Mouse (Mus musculus) kidney, postnatal 36 days (tissue): ENCODE data around the gene Pip4k2b.
"Not testable (repeated sequence)": the region's sequence is repeated elsewhere in the genome, so short reads cannot be mapped to it uniquely, and the experiment has no call there.

Experiments used
- DNase-seq, 2 experiments: peaks; one replicate each; pipeline ENCODE4 v3.0.0; 2021 to 2022; ENCODE audit warnings: mixed read lengths in 2 of 2

The Pip4k2b gene

DNA sequence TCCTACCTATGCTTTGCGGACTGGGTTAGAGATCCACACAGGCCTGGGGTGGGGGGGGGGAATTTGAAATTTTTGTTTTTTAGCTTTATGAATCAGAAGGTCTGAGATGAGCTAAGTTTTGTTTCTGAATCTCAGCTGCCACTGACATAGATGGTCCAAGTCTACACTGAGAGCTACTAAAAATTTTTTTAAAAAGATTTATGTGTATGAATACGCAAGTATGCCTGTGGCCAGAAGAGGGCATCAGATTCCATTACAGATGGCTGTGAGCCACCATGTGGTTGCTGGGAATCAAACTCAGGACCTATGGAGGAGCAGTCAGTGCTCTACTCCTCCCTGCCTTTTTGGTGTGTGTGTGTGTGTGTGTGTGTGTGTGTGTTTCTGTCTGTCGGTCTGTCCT is 30.1 kb downstream of the Pip4k2b start:
- no peak for DNase-seq

DNA sequence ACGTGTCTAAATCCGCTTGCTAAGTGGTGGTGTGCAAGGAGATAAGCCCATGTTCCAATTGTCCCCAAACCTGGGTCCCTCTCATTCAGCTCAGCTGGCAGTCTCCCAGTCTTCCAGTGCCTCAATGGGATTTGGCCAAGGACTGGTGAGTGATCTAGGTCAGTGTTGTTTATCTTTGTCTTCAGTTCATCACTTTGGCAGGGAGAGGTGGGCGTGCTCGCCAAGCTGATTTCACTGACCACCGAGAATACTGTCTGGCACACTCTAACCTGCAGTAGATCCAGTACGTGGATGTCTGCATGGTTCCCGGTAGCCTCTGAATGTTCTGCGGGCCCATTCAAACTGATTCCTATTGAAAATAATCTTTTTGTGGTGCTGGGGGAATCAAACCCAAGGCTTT is 30.6 kb downstream of the Pip4k2b start:
- DNase-seq, result no peak

DNA sequence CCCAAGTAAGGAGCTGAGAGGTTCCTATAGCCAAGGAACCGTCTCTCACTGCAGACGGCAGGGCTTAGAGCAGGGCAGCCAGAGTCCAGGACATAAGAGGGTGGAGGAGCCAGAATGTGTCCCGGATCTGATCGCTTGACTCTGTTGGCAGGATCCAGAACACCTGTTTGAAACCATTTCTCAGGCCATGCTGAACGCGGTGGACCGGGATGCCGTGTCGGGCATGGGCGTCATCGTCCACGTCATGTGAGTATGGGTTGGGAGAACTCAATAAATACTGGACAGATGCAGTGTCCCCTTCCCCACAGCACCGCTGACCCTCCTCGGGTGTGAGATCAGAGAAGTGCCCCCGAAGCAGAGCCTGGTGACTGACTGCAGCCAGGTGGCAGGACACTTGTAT is 32.2 kb downstream of the Pip4k2b start:
- DNase-seq, result no peak

DNA sequence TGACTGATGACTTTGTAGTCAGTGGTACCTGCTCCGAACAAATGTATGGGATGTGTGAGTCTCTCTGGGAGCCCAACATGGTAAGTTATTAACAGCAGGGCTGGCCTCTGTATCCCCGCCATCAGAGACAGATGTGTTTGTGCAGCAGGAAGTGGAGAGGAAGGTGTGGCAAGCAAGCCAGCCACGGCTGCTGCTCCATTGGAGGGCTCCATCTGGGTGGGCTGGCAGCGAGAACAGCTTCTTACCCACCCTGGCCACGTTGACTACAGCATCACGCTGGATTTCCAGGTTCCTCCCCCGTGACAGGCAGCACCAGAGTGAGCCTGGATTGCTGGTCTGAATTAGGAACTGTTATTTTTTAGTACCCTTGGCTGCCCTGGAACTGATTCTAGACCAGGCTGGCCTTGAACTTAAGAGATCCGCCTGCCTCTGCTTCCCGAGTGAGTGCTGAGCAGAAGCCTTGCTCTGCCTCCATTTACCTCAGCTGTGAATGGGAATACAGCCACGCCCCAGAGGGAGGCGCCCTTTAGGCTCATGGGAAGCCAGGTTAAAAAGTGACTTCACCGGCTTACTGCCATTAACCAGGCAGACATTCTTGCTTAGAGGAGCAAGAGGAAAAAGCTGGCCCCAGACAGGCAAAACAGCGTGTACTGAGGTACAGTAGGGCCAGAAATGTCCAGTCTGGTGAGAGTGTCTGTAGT is 33.2 kb downstream of the Pip4k2b start:
- DNase-seq, result peak in 1 of 2 experiments; percentile 50

DNA sequence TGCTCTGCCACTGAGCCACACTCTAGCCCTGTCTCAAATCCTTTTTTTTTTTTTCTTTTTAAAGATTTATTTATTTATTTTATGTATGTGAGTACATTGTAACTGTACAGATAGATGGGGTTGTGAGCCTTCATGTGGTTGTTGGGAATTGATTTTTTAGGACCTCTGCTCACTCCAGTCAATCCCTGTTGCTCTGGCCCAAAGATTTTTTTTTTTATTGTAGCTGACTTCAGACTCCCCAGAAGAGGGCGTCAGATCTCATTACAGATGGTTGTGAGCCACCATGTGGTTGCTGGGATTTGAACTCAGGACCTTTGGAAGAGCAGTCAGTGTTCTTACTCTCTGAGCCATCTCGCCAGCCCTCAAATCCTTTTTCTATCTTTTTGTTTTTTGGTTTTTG is 34.4 kb downstream of the Pip4k2b start:
- not testable (repeated sequence) for DNase-seq

DNA sequence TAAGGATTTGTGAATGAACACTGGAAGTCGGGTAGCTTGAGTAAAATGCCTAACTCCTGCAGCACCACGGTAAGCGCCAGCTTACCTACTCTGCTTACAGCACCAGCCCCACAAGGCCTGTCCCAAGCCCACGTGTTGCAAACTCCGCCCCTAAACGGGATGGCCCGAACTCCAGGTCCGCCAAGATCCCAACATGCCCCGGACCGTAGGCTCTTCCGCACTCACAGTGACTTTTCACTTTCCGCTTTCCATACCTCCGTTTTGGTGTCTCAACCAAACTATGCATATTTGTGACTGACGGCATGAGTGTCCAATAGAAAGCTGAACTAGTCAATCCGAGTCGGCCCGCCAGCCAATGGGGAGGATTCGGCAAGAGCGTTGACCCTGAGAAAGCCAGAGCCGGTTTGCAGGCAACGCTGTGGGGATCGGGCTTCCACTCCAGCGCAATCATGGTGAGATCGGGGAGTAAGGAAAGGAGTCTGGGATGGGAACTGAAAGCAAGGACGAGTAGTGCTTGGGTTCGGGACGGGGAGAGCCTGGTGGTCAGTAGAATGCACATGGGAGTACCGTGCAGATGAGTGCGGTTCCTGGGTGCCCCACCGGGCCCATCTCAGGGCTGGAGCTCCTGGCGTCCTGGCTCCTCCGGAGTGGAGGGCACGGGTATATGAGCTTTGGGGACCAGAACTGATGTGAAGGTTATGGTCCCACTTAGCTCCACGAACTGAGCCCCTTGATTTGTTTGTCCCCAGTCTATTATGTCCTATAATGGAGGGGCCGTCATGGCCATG is 41.3 kb downstream of the Pip4k2b start, which contains the start of gene Psmb3:
Gene Psmb3, plus strand, starts transcription at position 361 of the 788 bp plus-strand sequence.
- DNase-seq, result peak; percentile 99 to 100

DNA sequence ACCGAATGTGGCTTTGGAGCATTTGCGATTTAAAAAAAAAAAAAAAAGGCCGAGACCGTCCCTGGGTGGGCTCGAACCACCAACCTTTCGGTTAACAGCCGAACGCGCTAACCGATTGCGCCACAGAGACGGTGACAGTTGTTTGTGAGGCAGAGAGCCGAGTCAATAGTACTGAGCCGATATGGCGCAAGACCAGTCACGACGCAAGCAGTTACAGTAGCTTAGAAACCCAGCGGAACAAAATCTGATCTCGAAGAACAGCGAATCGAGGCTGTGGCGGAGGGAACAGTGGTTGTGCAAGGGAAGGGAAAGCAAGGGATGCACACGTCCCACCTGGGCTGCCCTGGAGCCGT is 42.1 kb downstream of the Pip4k2b start:
- peak; percentile 87 to 90 for DNase-seq

DNA sequence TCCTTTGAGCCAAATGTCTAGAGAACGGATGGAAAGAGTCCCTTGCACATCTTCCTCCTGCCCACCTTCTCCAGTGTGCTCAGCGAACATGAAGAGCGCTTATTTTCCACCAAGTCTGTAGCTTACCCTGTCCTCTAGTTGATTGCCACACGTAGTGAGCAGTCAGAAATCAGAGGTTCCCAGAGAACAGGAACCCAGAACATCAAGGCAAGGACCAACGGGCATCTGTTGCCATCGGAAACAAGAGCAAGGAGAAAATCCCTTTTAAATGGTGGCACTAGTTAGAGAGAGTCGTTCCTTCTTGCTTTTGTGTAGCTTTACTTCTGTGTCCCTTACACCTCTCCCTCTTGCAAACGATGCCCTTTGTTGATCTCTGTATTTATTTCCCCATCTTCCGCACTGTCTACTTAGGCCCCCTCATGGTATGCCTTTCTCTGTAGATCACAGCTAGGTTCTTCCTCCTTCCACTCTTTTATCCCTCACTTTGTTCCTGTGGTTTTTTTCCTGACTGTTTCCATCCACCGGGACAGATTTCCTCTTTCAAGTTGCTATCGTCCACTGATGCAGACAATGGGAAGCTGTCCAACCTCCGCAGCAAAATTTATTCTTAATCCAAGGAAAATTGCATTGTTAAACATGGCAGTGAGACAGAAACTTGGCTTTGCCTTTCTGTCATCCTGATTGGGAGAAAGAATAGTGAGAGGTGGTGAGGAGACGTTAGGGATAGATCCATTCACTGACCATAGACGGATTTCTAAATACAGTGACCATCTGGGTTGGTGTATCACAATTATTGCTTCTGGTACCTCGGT is 42.7 kb downstream of the Pip4k2b start:
- DNase-seq, result no peak

DNA sequence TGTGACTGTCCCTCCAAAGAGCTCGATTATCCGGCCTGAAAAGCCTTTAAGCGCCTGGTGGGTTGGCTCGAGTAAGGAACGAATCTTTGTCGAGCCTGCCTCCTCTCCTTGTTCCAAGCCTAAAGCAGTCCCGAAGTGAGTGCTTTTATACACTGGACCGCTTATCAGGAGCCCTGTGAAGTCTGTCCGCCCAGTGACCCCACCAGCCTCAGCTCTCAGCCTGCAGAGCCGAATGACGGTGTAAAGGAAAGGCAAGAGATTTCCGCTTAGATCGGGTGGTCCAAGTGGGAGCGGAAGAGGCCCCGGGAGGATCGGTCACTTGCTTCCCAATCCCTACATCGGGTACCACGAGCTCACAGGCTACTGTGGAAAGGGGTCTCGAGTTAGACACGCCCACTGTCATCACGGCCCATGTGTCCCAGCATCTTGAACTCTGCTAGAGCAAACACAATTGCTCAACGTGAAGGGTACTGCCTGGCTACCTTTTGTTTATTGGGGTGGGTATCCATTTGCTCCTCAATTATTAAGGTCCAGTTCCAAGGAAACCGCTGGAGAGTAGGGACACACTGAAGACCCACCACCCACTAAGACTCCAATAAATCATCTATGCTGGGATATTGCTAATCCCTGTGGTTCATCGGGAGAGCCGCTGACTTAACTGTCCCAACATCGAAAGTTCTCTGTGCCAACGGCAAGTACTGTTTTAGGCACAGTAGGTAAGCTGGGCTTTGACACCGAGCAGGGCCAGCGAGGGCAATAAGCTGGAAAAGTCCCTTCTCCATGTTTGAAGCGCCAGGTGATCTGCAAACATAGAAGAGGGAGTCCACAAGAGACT is 43.5 kb downstream of the Pip4k2b start:
- peak; percentile 22 to 47 for DNase-seq

DNA sequence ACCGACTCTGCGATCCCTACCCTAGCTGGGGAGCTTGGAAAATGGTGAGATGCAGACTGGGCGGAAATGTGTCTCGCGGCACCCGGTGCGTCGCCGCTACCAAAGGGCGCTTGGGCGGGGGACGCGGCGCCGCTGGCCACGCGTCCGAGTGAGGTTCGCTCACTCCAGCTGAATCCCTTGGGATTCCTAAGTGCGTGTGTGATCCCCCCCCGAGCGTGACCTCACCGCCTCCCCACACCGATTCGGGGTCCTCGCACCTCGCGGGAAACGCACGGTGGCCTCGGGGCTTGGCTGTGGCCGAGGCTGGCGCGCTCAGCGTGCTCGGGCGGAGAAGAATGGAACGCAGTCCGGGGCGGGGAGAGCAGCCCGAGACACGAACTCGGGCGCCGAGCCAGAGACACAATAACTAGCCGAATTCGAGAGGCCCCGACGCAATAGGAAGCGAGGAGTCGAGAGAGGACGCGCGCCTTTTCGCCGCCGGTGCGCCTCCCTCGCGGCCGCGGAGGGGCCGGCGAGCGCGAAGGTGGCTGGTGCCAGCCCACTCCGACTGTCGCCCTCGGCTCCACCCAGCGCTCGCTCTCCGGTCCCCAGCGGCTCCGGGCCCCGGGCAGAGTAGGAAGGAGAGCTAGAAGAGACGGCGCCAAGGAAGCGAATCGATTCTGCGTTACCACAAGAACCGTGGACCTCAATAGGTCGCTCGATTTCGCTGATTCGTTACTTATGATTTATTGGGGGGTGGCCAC is 44.3 kb downstream of the Pip4k2b start, which contains the start of gene Pcgf2:
Gene Pcgf2, minus strand, starts transcription at position 495 of the 743 bp plus-strand sequence.
- peak; percentile 83 to 90 for DNase-seq

DNA sequence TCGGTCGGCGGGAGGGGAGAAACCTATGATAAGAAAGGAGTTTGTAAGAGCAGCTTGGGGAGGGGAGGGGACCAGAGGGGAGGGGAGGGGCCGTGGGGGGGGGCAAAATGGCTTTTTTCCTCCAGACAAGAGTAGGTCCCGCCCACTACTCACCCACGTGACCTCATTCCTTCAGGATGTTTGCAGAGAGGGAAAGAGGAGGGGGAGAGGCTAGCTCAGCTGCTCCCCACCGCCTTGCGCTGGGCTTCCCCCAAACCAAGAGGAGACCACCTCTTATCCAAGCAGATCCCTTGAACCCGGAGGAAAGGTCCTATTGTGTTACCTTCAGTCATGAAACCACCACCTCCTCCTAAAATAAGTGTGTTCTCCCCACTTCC is 44.9 kb downstream of the Pip4k2b start:
- peak; percentile 95 to 97 for DNase-seq

DNA sequence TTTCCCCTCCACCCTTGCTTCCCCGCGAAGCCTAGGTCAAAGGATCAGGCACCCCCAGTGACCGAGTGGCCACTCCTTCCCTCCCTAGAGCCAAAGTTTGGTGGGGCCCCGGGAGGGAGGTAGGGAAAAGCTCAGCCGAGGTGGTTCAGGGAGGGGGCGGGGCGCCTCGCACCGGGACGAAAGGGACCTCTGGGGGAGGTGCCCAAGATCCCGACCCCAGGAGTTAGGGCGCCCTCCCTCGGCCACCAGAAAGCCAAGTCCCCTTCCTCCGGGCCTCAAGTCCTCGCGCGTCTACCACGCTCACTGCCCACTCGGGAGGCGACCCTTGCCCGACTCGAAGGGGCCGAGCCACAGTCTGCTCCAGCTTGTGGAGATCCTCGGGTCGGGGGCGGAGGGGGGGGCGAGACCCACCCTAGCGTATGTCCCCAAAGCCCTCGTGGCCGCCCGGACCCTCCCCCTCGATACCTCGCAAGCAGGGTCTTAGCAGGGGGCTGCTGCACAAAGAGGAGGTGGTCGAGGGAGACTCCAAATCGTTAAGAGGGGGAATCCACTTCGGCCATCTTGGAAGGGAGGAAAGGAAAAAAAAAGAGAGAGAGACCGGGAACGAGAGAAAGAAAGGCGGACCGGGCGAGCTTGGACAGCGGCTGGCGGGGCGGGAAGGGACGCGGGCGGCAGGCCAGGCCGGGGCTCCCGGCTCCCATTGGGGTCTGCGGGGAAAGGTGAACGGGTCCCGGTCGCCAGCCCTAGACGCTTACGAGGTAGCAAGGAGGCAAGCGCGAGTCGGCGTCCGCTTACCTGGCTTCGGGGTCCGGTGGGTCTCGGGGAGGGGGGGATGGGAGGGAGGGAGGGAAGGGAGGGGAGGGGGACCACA is 45.5 kb downstream of the Pip4k2b start:
- peak; percentile 79 to 93 for DNase-seq

DNA sequence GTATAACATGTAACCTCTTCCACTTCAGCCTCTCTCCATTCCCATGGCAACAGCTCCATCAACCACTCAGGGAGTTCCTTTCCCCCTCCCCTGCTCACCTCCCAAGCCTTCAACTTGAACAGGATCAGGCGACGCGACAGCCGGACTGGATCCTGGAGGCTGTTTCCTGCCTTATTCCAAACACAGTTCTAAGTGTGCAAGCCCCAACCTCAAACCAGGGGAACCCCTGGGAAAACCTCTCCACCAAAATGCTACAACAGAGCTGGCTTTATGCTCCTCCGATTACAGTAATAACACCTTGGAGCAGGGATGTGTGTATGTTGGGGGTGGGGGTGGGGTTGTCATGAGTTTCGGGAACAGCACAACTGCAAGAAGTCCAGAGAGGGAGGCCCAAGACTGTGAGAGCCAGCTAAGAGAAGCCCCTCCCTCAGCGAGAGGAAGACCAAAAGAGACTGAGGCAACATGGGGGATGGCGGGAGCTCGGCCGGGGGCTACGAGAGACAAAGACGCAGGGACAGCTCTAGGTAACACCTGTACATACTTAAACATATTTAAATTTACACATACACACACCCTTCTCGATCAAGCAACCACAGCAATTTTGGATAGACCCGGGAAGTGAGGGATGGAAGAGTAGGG is 46.5 kb downstream of the Pip4k2b start:
- no peak for DNase-seq

DNA sequence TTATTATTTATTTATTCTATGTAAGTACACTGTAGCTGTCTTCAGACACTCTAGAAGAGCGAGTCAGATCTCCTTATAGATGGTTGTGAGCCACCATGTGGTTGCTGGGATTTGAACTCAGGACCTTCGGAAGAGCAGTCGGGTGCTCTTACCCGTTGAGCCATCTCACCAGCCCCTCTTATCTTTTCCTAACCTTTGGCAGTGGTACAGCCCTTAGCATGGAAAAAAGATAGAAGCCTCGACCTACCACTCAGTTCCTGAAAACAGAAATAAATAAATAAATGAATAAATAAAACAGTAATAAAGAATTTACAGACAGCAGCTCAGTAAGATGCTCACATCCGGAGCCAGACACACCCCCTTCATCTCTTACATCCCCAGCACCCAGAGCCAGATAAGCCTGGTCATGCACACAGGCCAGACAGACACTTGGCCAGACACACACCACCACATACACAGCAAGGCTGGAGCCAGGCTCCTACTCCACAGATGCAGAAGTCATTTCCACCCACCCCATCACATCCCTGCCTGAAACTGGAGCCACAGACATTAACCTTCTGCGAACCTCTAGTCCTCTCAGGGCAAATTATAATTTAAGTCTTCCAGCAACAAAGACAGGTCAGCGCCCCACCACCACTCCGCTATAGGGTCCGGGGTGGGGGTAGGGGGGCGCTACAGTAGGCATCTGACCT is 47.2 kb downstream of the Pip4k2b start:
- DNase-seq, result no peak

DNA sequence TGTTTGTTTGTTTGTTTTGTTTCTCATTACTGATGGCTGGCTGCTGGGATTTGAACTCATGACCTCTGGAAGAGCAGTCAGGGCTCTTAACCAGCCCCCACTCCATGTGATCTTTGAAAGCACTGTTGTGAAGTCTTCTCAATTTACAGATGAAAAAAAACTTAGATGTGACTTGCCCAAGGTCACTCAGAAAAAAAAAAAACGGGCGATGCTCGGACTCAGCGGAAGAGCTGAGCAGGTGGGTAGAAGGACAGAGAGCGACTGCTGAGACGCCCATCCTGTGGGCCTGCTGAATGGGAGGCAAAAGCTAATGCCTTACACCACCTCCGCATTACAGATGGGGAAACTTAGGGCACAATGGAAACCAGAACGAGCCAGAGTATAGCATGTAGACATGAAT is 47.8 kb downstream of the Pip4k2b start:
- no peak for DNase-seq

DNA sequence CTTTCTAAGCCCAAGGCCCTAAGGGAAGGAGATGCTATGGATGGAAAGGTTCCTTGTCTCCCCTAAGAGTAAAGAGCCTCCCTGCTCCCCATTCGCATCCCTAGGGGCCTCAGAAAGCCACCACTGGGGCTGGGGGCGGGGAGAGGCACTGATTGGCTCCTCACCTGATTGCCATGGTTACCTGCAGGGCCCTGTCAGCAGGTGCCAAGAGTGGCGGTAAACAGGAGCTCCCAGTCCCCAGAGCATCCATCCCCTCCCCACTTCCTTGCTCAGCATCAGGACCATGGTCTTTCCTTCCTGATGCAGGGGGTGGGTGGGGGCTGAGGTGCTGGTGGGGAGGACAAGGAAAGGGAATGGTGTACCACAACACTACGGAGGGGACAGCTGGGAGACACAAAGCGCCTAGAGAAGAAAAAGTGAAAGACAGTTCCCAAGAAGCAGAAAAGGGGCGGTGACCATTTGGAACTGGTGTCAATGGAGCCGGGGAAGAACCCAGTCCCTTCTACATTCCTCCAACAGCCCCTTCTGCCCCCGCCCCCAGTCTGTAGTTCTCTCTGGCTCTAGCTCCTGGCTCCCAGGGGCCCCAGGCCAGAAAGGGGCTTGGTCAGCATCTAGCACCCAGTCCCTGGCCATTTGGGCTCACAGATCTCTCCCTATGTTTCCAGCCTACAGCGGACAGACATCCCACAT is 48.6 kb downstream of the Pip4k2b start:
- no peak for DNase-seq

DNA sequence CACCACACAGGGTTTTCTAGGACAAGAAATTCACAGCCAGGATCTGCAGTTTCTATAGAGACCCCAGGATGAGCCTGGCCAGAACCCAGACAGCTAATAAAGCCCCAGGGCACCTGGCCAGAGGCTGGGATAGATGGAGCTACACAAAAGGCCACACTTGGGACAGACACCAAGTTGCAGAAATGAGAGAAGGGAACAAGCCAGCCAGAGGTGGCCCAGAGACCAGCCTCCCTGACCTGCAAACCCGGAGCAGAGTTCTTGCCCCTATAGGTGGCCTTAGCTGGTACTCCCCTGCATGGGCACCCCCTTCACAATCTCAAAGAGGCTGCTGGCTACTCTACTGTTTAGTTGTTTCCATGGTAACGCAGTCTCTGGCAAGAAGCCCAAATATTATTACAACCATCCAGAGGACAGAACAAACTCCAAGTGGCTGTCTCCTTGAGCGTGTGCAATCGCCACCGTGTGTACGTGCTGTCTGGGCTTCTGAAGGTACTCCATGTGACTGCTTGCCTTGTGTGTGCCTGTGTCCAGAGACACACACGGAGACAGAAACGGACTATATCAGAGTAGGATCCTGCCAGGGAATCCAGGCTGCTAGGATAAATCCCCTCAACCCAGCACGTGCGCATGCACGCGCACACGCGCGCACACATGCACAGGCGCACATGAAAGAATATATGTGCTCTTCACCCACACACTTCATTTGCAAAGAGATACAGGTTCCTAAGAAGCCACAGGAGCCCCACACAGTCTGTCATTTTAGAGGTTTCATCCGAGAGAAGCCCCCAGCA is 49.4 kb downstream of the Pip4k2b start:
- peak; percentile 38 to 40 for DNase-seq

DNA sequence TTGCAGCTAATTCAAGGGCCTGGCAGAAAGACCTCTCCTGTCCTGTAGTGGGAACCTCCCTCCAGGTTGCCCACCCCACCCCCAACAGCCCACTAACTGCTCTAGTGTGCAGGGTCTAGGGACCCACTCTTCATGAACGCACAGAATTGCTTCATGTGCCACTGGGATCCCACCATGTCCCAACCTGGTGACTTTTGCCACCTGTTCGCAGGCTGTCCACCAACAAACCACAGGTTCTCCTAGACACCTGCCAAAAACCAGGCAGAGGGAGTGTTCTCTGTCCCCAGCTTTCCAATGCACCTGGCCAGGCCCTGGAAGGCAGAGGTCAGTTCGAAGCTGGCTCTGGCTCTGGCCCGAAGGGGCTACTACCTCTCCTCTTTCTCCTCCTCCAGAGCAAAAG is 50.1 kb downstream of the Pip4k2b start:
- DNase-seq, result no peak
